Mouse (Mus musculus) bone marrow macrophage, adult 2 months (primary cell): ENCODE results near the gene Card19.

ENCODE experiments used
- CTCF ChIP-seq: IDR thresholded peaks from 2 replicates; pipeline ENCODE4 v1.5.1; 2012; ENCODE audit warnings: low read depth, mild to moderate bottlenecking, low read length, moderate library complexity
- POLR2A ChIP-seq: IDR thresholded peaks from 2 replicates; pipeline ENCODE4 v1.6.1; 2012; ENCODE audit warnings: mild to moderate bottlenecking, low read depth, low read length, borderline replicate concordance

DNA sequence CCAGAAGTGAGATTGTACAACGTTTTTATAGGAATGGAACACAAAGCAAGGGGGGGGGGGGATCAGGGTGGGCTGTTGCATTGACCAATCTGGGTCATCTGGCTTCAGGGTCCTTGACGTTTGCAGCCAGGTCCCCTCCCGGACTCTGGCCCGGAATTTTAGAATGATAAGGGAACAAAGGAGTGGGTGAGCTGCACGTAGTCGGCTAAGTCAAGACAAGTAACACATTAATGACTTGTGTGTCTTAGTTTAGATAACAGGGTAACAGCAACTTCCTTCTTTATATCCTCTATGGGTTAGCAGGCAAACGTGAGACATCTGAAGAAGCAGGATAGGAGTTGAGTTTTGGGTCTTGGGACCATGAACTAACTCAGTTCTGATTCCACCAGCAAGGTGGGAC is 52.2 kb downstream of the Card19 start:
- no peak for TF ChIP-seq CTCF
- no peak for TF ChIP-seq POLR2A
